Mouse (Mus musculus) limb, embryonic 13.5 days (tissue): ENCODE results near the gene Nrg4. TPM values are rescaled to one million over a fixed set of nuclear protein-coding genes. Genes with fewer than 3 reads are reported as not detected.
"Not testable (repeated sequence)": the region's sequence is repeated elsewhere in the genome, so short reads cannot be mapped to it uniquely, and the experiment has no call there.

ENCODE experiments used
- ATAC-seq: fragments of 200-750 bp; cut with Nextera tagmentation; 2 replicates; pipeline ENCODE4 v1.8.0; 2017; ENCODE audit warnings: low read depth, moderate number of reproducible peaks, moderate TSS enrichment; ENCODE audit not compliant: low FRiP score
- H3K27ac ChIP-seq: fragments of 300-500 bp; sonication (generic); 2 replicates; pipeline ENCODE4 v1.5.1; 2015; ENCODE audit warnings: inconsistent platforms, mild to moderate bottlenecking, moderate library complexity
- H3K27me3 ChIP-seq: fragments of 300-500 bp; sonication (generic); 2 replicates; pipeline ENCODE4 v1.6.1; 2015; ENCODE audit warnings: mild to moderate bottlenecking, inconsistent platforms
- H3K36me3 ChIP-seq: fragments of 300-500 bp; sonication (generic); 2 replicates; pipeline ENCODE4 v1.6.1; 2015; ENCODE audit warnings: inconsistent platforms, mild to moderate bottlenecking, moderate library complexity
- H3K4me1 ChIP-seq: fragments of 300-500 bp; sonication (generic); 2 replicates; pipeline ENCODE4 v1.6.1; 2015; ENCODE audit warnings: inconsistent platforms
- H3K4me2 ChIP-seq: fragments of 300-500 bp; sonication (generic); replicated peaks from 2 replicates; pipeline ENCODE4 v1.6.1; 2015; ENCODE audit warnings: inconsistent platforms, mild to moderate bottlenecking, moderate library complexity
- H3K4me3 ChIP-seq: fragments of 300-500 bp; sonication (generic); 2 replicates; pipeline ENCODE4 v1.5.1; 2015; ENCODE audit warnings: moderate library complexity, mild to moderate bottlenecking, inconsistent platforms
- H3K9ac ChIP-seq: fragments of 300-500 bp; sonication (generic); 2 replicates; pipeline ENCODE4 v1.6.1; 2015; ENCODE audit warnings: mild to moderate bottlenecking, inconsistent platforms
- H3K9me3 ChIP-seq: fragments of 300-500 bp; sonication (generic); 2 replicates; pipeline ENCODE4 v1.6.1; 2016; ENCODE audit warnings: inconsistent platforms
- WGBS: fragments of 180-500 bp; shearing (Covaris S2); methylation state at CpG from one replicate; pipeline ENCODE4 v1.1.7; 2015; 5-methylcytosine and 5-hydroxymethylcytosine counted together
- polyA plus RNA-seq: library from polyadenylated mRNA; unstranded; fragments of >200 nt; fragmentation: Nextera tagmentation; extraction: Ambion mirVana; gene quantifications from 2 replicates; pipeline ENCODE4 v1.2.1, GENCODE M21; 2015

Gene Nrg4
- polyA plus RNA-seq, 1 experiment from 2014 or later: 1.6 TPM

GRCm38 (mm10) chr9:55264356-55265302 is 62.0 kb downstream of the Nrg4 start:
- Histone ChIP-seq H3K4me1 (no peaks in the 10 kb centered on the region), H3K4me2 (no peak overlapping the region), H3K27ac (no peak overlapping the region), H3K36me3 (no peaks in the 10 kb centered on the region), H3K9me3 (no peaks in the 10 kb centered on the region), H3K4me3 (no peak overlapping the region), H3K27me3 (no peaks in the 10 kb centered on the region), H3K9ac (no peak overlapping the region)
- no peak for ATAC-seq
- WGBS: 83% methylated on average over 8 of the region's 8 CpGs

GRCm38 (mm10) chr9:55259741-55260140 is 66.9 kb downstream of the Nrg4 start:
- Histone ChIP-seq H3K36me3 (no peaks in the 10 kb centered on the region), H3K27me3 (no peaks in the 10 kb centered on the region), H3K4me1 (no peaks in the 10 kb centered on the region), H3K4me2 (no peak overlapping the region), H3K9ac (no peak overlapping the region), H3K9me3 (no peaks in the 10 kb centered on the region), H3K27ac (no peak overlapping the region), H3K4me3 (no peak overlapping the region)
- ATAC-seq: no peak
- 76% methylated on average over 6 of the region's 6 CpGs for WGBS

GRCm38 (mm10) chr9:55257105-55257504 is 69.5 kb downstream of the Nrg4 start:
- Histone ChIP-seq H3K4me2 (no peak overlapping the region), H3K9me3 (no peaks in the 10 kb centered on the region), H3K4me1 (no peaks in the 10 kb centered on the region), H3K27ac (no peak overlapping the region), H3K9ac (no peak overlapping the region), H3K36me3 (no peaks in the 10 kb centered on the region), H3K4me3 (no peak overlapping the region), H3K27me3 (no peaks in the 10 kb centered on the region)
- ATAC-seq: no peak
- WGBS: 88% methylated on average over 2 of the region's 2 CpGs

GRCm38 (mm10) chr9:55255604-55256003 is 71.0 kb downstream of the Nrg4 start:
- WGBS: 63% methylated on average over 4 of the region's 4 CpGs
- Histone ChIP-seq H3K27ac (no peak overlapping the region), H3K36me3 (no peaks in the 10 kb centered on the region), H3K4me1 (no peaks in the 10 kb centered on the region), H3K4me3 (no peak overlapping the region), H3K27me3 (no peaks in the 10 kb centered on the region), H3K9me3 (no peaks in the 10 kb centered on the region), H3K9ac (no peak overlapping the region), H3K4me2 (no peak overlapping the region)
- ATAC-seq: no peak

GRCm38 (mm10) chr9:55255056-55255455 is 71.6 kb downstream of the Nrg4 start:
- Histone ChIP-seq H3K27ac (no peak overlapping the region), H3K4me3 (no peak overlapping the region), H3K9ac (no peak overlapping the region), H3K4me2 (no peak overlapping the region), H3K9me3 (no peaks in the 10 kb centered on the region), H3K36me3 (no peaks in the 10 kb centered on the region), H3K27me3 (no peaks in the 10 kb centered on the region), H3K4me1 (no peaks in the 10 kb centered on the region)
- no peak for ATAC-seq
- WGBS: 93% methylated on average over 5 of the region's 5 CpGs

- WGBS: 80% methylated on average over 1 of the region's 1 CpGs
- no peaks in the 10 kb centered on the region for H3K9me3 ChIP-seq
- no peak for ATAC-seq
Observed at GRCm38 (mm10) chr9:55253849-55254248, 72.8 kb downstream of the Nrg4 start.

GRCm38 (mm10) chr9:55252097-55252496 is 74.5 kb downstream of the Nrg4 start:
- not testable (repeated sequence) for H3K4me1 ChIP-seq, H3K9me3 ChIP-seq, H3K9ac ChIP-seq, H3K27ac ChIP-seq, H3K27me3 ChIP-seq, H3K4me3 ChIP-seq, H3K36me3 ChIP-seq, H3K4me2 ChIP-seq, ATAC-seq
- 54% methylated on average over 2 of the region's 2 CpGs for WGBS

More at GRCm38 (mm10) chr9:55253849-55254248, 72.8 kb downstream of the Nrg4 start:
- Histone ChIP-seq H3K4me2 (no peak overlapping the region), H3K36me3 (no peaks in the 10 kb centered on the region), H3K27me3 (no peaks in the 10 kb centered on the region), H3K9ac (no peak overlapping the region), H3K4me3 (no peak overlapping the region), H3K27ac (no peak overlapping the region), H3K4me1 (no peaks in the 10 kb centered on the region)

GRCm38 (mm10) chr9:55250595-55251247 is 75.9 kb downstream of the Nrg4 start:
- Histone ChIP-seq H3K4me1 (no peaks in the 10 kb centered on the region), H3K36me3 (no peaks in the 10 kb centered on the region), H3K4me2 (no peak overlapping the region), H3K9ac (no peak overlapping the region), H3K9me3 (no peaks in the 10 kb centered on the region), H3K27ac (no peak overlapping the region), H3K27me3 (no peaks in the 10 kb centered on the region), H3K4me3 (no peak overlapping the region)
- no peak for ATAC-seq
- WGBS: 77% methylated on average over 6 of the region's 6 CpGs

GRCm38 (mm10) chr9:55248465-55248864 is 78.2 kb downstream of the Nrg4 start:
- Histone ChIP-seq H3K9me3 (no peaks in the 10 kb centered on the region), H3K4me2 (no peak overlapping the region), H3K4me1 (no peaks in the 10 kb centered on the region), H3K27ac (no peak overlapping the region), H3K9ac (no peak overlapping the region), H3K27me3 (no peaks in the 10 kb centered on the region), H3K4me3 (no peak overlapping the region), H3K36me3 (no peaks in the 10 kb centered on the region)
- ATAC-seq: no peak
- 82% methylated on average over 4 of the region's 4 CpGs for WGBS

- Histone ChIP-seq H3K27me3 (no peaks in the 10 kb centered on the region), H3K36me3 (no peaks in the 10 kb centered on the region), H3K4me2 (no peak overlapping the region), H3K27ac (no peak overlapping the region), H3K4me3 (no peak overlapping the region), H3K9ac (no peak overlapping the region), H3K4me1 (no peaks in the 10 kb centered on the region), H3K9me3 (no peaks in the 10 kb centered on the region)
- ATAC-seq: no peak
- 95% methylated on average over 4 of the region's 4 CpGs for WGBS
Observed at GRCm38 (mm10) chr9:55246918-55247317, 79.7 kb downstream of the Nrg4 start.

GRCm38 (mm10) chr9:55246440-55246839 is 80.2 kb downstream of the Nrg4 start:
- no peak overlapping the region for H3K4me3 ChIP-seq
- H3K4me2 ChIP-seq: no peak overlapping the region
- no peaks in the 10 kb centered on the region for H3K27me3 ChIP-seq
- H3K9me3 ChIP-seq: no peaks in the 10 kb centered on the region
- 68% methylated on average over 8 of the region's 8 CpGs for WGBS
- no peaks in the 10 kb centered on the region for H3K36me3 ChIP-seq
- H3K27ac ChIP-seq: no peak overlapping the region
- ATAC-seq: no peak
- H3K4me1 ChIP-seq: no peaks in the 10 kb centered on the region
- H3K9ac ChIP-seq: no peak overlapping the region

- ATAC-seq, H3K4me1 ChIP-seq, H3K27ac ChIP-seq, H3K9ac ChIP-seq, H3K27me3 ChIP-seq, H3K36me3 ChIP-seq, H3K9me3 ChIP-seq, H3K4me2 ChIP-seq, H3K4me3 ChIP-seq: not testable (repeated sequence)
- 95% methylated on average over 1 of the region's 1 CpGs for WGBS
Observed at GRCm38 (mm10) chr9:55245057-55245750, 81.4 kb downstream of the Nrg4 start.
